Mouse (Mus musculus) gastrocnemius, adult 18-20 months (tissue): ENCODE measurements at regions not wholly inside any gene's neighbourhood (a gene's known extent, or its start where the extent isn't known, plus 50 kb on each side); places are given as distances from the start of the nearest gene placed in this dataset.
A peak's percentile ranks its signal among the peaks of the same experiment; 100 is the strongest.
"Not testable (repeated sequence)": the region's sequence is repeated elsewhere in the genome, so short reads cannot be mapped to it uniquely, and the experiment has no call there.

ENCODE experiments used
- DNase-seq: peaks from one replicate; pipeline ENCODE4 v3.0.0; 2021; ENCODE audit warnings: low spot score

GRCm38 (mm10) chrX:14792261-14792660 is 581.3 kb downstream of the H2al1n start:
- not testable (repeated sequence) for DNase-seq

DNA sequence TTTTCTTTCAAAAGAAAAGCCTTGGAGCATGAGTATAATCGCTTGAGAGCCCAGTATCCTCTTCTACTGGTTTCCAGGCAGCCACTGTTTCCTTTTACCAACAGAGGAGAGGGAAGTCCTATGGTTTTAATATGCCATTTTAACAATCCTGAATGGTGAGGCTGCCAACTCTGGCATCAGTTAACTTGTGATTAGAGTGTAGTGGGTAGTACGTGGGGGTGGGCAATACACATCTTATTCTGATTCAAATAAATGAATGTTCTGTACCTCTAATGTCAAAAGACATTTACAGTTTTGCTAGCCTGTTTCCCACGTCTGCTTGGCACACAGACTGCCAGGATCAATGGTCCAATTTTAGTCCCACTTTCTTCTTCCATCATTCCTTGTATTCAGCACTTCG is 624.9 kb downstream of the H2al1n start:
- DNase-seq = no peak

DNA sequence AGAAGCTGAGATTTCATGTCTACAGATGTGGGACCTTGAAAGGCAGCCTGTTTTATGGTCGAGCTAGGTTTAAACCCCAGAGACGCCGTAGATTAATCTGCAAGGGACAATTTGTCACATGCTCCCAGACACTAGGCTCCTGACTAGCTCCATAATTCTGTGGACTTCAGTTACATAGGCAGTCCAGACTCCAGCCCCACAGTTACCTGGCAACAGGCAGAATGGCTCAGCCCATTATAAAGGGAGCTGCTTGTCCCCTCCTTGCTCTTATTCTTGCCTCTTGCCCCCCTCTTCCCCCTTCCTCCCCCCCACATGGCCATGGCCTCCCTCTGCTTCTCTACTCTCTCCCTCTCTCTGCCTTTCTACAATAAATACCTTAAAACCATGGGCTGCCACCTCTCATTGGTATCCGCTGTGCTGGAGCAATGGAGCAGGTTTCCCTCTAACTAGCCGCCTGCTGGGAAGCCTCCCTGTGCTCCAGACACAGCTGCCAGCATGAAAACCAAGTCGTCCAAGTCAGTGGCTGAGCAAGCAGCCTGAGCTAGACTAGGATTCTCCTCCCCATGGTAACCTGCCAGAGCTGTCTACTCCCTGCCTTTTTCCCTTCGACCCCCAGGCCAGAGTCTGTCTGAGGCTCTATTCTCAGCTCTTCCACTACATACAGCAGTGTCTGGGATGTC is 628.9 kb downstream of the H2al1n start:
- DNase-seq = peak; percentile 8

- DNase-seq = no peak
Observed at GRCm38 (mm10) chrX:14840420-14840757, 629.4 kb downstream of the H2al1n start.

DNA sequence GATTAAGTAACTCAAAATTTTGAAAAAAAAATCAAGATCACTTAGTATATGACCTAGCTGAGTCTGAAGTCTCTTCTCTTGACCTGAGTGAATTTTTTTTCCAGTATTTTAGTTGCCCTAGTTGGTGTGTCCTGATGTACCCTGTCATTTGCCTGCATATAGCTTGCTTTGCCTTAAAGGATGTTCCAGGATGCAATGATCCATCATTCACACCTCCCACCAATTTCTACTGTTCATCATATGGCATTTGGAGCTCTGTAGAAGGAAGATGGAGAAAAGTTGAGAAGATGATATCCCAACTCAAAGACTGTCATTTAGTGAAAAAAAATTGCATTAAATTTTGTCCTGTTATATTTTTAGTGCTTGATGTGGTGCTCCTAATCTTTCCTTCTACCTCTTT is 634.4 kb downstream of the H2al1n start:
- DNase-seq = no peak

DNA sequence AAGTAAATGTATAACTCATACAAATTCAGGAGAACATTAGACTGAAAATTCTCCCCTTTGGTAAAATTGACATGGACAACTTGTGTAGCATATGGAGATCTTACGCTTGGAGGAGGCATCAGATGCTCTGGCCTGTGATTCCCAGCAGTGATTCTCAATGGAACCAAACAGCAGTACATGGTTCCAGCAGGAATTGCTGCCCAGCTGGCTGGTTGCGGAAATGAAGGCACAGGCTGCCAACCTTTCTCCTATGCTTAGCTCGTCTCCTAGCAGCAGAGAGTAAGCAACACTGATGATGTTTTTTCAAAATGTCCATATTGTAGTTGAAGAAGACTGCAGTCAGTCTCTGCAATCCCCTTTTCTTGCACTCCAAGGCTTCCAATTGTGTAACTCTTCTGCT is 673.7 kb downstream of the H2al1n start:
- DNase-seq = no peak
